Mouse (Mus musculus) C2C12 (cell line): ENCODE results near the gene Cdc42bpg. TPM values are rescaled to one million over a fixed set of nuclear protein-coding genes. Genes with fewer than 3 reads are reported as not detected.
"Not testable (repeated sequence)": the region's sequence is repeated elsewhere in the genome, so short reads cannot be mapped to it uniquely, and the experiment has no call there.

ENCODE experiments used
- H3K27me3 ChIP-seq: one replicate; pipeline ENCODE4 v1.6.1; 2011; ENCODE audit not compliant: control insufficient read depth, insufficient read depth, insufficient read length
- H3K36me3 ChIP-seq: one replicate; pipeline ENCODE4 v1.6.1; 2011; ENCODE audit not compliant: control insufficient read depth, insufficient read depth
- H3K4me3 ChIP-seq: one replicate; pipeline ENCODE4 v1.5.1; 2011; ENCODE audit warnings: mild to moderate bottlenecking, control low read depth; ENCODE audit not compliant: poor library complexity, insufficient read depth, severe bottlenecking
- H3K79me2 ChIP-seq: one replicate; pipeline ENCODE4 v1.6.1; 2011; ENCODE audit not compliant: control insufficient read depth, insufficient read depth
- H3K79me3 ChIP-seq: one replicate; pipeline ENCODE4 v1.6.1; 2011; ENCODE audit warnings: low read depth, control low read depth
- H3ac ChIP-seq: one replicate; pipeline ENCODE3; 2011; ENCODE audit warnings: low read depth; ENCODE audit not compliant: control insufficient read depth, insufficient read length
- CEBPB ChIP-seq: IDR thresholded peaks from one replicate; pipeline ENCODE4 v1.6.1; 2011; ENCODE audit warnings: low read depth, mild to moderate bottlenecking, control low read depth, moderate library complexity
- CTCF ChIP-seq: IDR thresholded peaks from one replicate; pipeline ENCODE4 v1.5.1; 2011; ENCODE audit not compliant: control insufficient read depth, insufficient read depth, insufficient read length
- FOSL1 ChIP-seq: IDR thresholded peaks from one replicate; pipeline ENCODE4 v1.8.0; 2011; ENCODE audit warnings: mild to moderate bottlenecking, low read length; ENCODE audit not compliant: poor library complexity, insufficient read depth, severe bottlenecking
- MAX ChIP-seq: IDR thresholded peaks from one replicate; pipeline ENCODE4 v1.6.1; 2011; ENCODE audit warnings: mild to moderate bottlenecking, control low read depth
- MYOD1 ChIP-seq: IDR thresholded peaks from one replicate; pipeline ENCODE4 v1.6.1; 2011; ENCODE audit warnings: low read depth; ENCODE audit not compliant: control insufficient read depth, insufficient read length
- MYOG ChIP-seq: IDR thresholded peaks from one replicate; pipeline ENCODE4 v1.6.1; 2011; ENCODE audit not compliant: control insufficient read depth, insufficient read length; ENCODE audit errors: extremely low read depth
- USF1 ChIP-seq: IDR thresholded peaks from one replicate; pipeline ENCODE4 v1.6.1; 2011; ENCODE audit warnings: low read depth, mild to moderate bottlenecking, control low read depth, moderate library complexity
- polyA plus RNA-seq: library from polyadenylated mRNA; unstranded; fragments of >200 nt; fragmentation: generic; extraction: Trizol; gene quantifications from one replicate; pipeline ENCODE4 v1.2.1, GENCODE M21; 2012; ENCODE audit warnings: missing spikeins

Gene Cdc42bpg
- polyA plus RNA-seq, 1 experiment = 7.2 TPM

- Histone ChIP-seq H3K79me2 (peaks cover 100% of the 10 kb centered on the region), H3K79me3 (peaks cover 77% of the 10 kb centered on the region), H3K4me3 (no peak overlapping the region), H3K27me3 (no peaks in the 10 kb centered on the region), H3K36me3 (peaks cover 89% of the 10 kb centered on the region), H3ac (no peak overlapping the region)
- TF ChIP-seq MYOD1 = no peak
- no peak for TF ChIP-seq MYOG
- TF ChIP-seq CTCF = no peak
- TF ChIP-seq USF1 = no peak
- TF ChIP-seq CEBPB = no peak
- no peak for TF ChIP-seq FOSL1
- TF ChIP-seq MAX = no peak
Observed at GRCm38 (mm10) chr19:6285226-6285625, 21.0 kb upstream of the Cdc42bpg start.

GRCm38 (mm10) chr19:6285632-6286433 lies 20.4 kb upstream of the Cdc42bpg start:
- TF ChIP-seq CTCF = no peak
- TF ChIP-seq MYOG = no peak
- no peak for TF ChIP-seq MYOD1
- no peak for TF ChIP-seq USF1
- no peak for TF ChIP-seq CEBPB
- TF ChIP-seq FOSL1 = no peak
- no peaks in the 10 kb centered on the region for H3K27me3 ChIP-seq
- peaks cover 100% of the 10 kb centered on the region for H3K79me2 ChIP-seq
- no peak overlapping the region for H3ac ChIP-seq
- peaks cover 74% of the 10 kb centered on the region for H3K79me3 ChIP-seq
- no peak overlapping the region for H3K4me3 ChIP-seq
- H3K36me3 ChIP-seq = peaks cover 85% of the 10 kb centered on the region

- H3K36me3 ChIP-seq = peaks cover 78% of the 10 kb centered on the region
- H3K27me3 ChIP-seq = no peaks in the 10 kb centered on the region
- TF ChIP-seq CTCF (no peak), USF1 (no peak), MYOD1 (no peak), FOSL1 (no peak)
- H3K79me3 ChIP-seq = peaks cover 66% of the 10 kb centered on the region
- H3ac ChIP-seq = no peak overlapping the region
- H3K79me2 ChIP-seq = peaks cover 100% of the 10 kb centered on the region
- H3K4me3 ChIP-seq = no peak overlapping the region
Observed at GRCm38 (mm10) chr19:6286434-6287401, 19.5 kb upstream of the Cdc42bpg start.

GRCm38 (mm10) chr19:6288236-6288894 lies 17.9 kb upstream of the Cdc42bpg start:
- Histone ChIP-seq H3ac (no peak overlapping the region), H3K27me3 (no peaks in the 10 kb centered on the region), H3K79me2 (peaks cover 100% of the 10 kb centered on the region), H3K36me3 (peaks cover 77% of the 10 kb centered on the region), H3K4me3 (no peak overlapping the region), H3K79me3 (peaks cover 65% of the 10 kb centered on the region)
- TF ChIP-seq MAX (no peak), CTCF (no peak), MYOG (no peak), CEBPB (no peak), FOSL1 (no peak), USF1 (no peak), MYOD1 (no peak)

GRCm38 (mm10) chr19:6289696-6290238 lies 16.5 kb upstream of the Cdc42bpg start:
- H3K27me3 ChIP-seq = no peaks in the 10 kb centered on the region
- H3K4me3 ChIP-seq = no peak overlapping the region
- no peak overlapping the region for H3ac ChIP-seq
- peaks cover 55% of the 10 kb centered on the region for H3K79me3 ChIP-seq
- H3K79me2 ChIP-seq = peaks cover 97% of the 10 kb centered on the region
- peaks cover 77% of the 10 kb centered on the region for H3K36me3 ChIP-seq
- TF ChIP-seq CEBPB = no peak
- no peak for TF ChIP-seq CTCF
- TF ChIP-seq MYOG = no peak
- no peak for TF ChIP-seq MYOD1
- TF ChIP-seq USF1 = no peak
- no peak for TF ChIP-seq MAX
- no peak for TF ChIP-seq FOSL1

GRCm38 (mm10) chr19:6290720-6291116 lies 15.5 kb upstream of the Cdc42bpg start:
- Histone ChIP-seq H3K36me3 (peaks cover 77% of the 10 kb centered on the region), H3K79me3 (peaks cover 48% of the 10 kb centered on the region), H3K79me2 (peaks cover 97% of the 10 kb centered on the region)
- H3K27me3 ChIP-seq, H3K4me3 ChIP-seq, H3ac ChIP-seq: not testable (repeated sequence)
